Mouse (Mus musculus) spleen, adult 2 months (tissue): ENCODE measurements around the gene Prkag1.

Source experiments
- CTCF ChIP-seq: fragments of 200-500 bp; IDR thresholded peaks from 2 replicates; pipeline ENCODE4 v1.5.1; 2011; ENCODE audit warnings: mild to moderate bottlenecking, inconsistent platforms; ENCODE audit not compliant: insufficient read depth, insufficient read length, insufficient replicate concordance; ENCODE audit errors: extremely low read depth
- POLR2A ChIP-seq: fragments of 200-500 bp; IDR thresholded peaks from 2 replicates; pipeline ENCODE4 v1.6.1; 2011; ENCODE audit warnings: low read depth, low read length, inconsistent platforms

DNA sequence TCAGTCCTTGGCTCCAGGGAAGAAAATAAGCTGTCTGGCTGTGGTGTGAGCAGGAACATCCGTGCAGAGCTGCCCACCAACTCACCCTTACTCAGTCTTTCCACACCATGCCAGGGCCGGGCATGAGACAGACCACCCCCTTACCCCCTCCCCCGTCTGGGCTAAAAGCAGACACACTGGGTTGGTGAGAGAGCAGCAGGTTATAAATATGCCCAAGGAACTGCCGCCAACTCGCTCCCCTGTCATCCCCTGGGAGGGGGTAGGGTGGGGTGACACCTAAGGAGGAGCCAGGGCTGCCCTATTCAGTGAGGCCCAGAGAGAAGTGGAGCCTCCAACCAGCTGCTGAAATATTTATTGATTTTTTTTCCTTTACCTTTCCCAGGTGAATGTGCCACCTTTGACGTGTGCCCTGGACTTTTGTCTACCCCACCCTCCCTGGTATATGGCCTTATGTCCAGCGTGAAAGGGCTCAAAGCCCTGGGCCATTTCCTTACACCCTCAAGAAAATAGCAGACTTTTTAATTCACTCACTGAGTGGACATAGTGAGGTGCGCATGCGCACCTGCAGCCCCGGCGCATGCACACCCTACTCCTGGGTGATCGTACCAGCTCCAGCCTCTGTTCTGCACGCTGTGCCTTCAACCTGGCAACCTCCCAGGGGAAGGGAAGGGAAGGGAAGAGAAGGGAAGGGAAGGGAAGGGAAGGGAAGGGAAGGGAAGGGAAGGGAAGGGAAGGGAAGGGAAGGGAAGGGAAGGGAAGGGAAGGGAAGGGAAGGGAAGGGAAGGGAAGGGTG is 34.3 kb downstream of the Prkag1 start:
- TF ChIP-seq CTCF (no peak), POLR2A (no peak)
